ENCODE assay signal across 28 mouse cellular contexts in the genomic region with DNA sequence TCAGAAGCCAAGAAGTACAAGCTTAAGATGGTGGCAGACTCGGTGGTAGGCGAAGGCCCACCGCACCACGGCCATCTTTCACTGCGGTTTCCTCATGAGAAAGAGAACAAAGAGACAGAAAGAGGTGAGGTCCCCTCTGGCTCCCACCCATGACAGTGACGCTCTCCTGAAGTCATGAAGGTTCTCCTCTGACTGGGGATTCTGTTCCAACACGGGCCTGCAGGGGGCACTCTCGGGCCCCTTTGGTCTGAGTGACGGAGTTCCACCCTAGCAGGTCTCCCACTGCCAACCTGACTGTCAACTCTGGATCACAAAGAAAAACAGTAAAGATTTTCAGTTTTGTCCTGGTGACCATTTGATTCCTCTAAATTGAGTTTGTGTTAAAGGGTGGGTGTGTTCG.
A peak's percentile ranks its signal among the peaks of the same experiment; 100 is the strongest.
DNase-seq lines count a peak whose midpoint lies in the region; ATAC-seq and TF ChIP-seq lines count a peak whose summit lies in the region.
"Had no signal": no experiment of that assay in that cellular context is flagged by ENCODE, and none has a peak within 500 bp of the region (broad histone marks: within the 10 kb centered on the region; RNA-seq: fewer than 3 reads in every experiment).

No protein-coding gene starts in this region.

- no peak overlapping the region for H3K4me3 ChIP-seq in layer of hippocampus, adult 2 months
- H3K4me3 ChIP-seq in limb, embryonic 10.5 days: no peak overlapping the region
- H3K4me3 ChIP-seq in neural tube, embryonic 15.5 days (replicated peaks): no peak overlapping the region
- H3K4me3 ChIP-seq: embryonic facial prominence, embryonic 13.5 days; erythroblast, embryonic 14.5 days; forebrain, embryonic 12.5 days; heart, embryonic 15.5 days; limb, embryonic 12.5 days; liver, embryonic 12.5 days; megakaryocyte, embryonic 14.5 days; midbrain, embryonic 15.5 days; neural tube, embryonic 13.5 days; stomach, embryonic 15.5 days had no signal

- peak; percentile 54 for TF ChIP-seq CTCF in layer of hippocampus, adult 2 months (conservative IDR thresholded peaks at IDR 0.05)

- DNase-seq in layer of hippocampus, adult 2 months (ENCODE audit: low spot score in 2 of 2): no peak
- no peak for DNase-seq in layer of hippocampus, adult 8-10 months (ENCODE audit: low spot score in 2 of 2)
- peak; percentile 12 for DNase-seq in thymus, postnatal 25 days
- DNase-seq in thymus, adult 18-20 months: no peak
- DNase-seq in limb, embryonic 10.5 days (ENCODE audit: low spot score): peak; percentile 25
- DNase-seq in neural tube, embryonic 10.5 days (ENCODE audit: extremely low spot score, low spot score): no peak
- DNase-seq in adrenal gland, adult 8-10 months: no peak
- DNase-seq: cerebellum, adult 2 months; embryo, embryonic 11 days; gastrocnemius, postnatal 36 days; heart, postnatal 36 days; kidney, adult 18-20 months; lung, adult 2 months; right cerebral cortex, adult 18-20 months had no signal

- H3K9ac ChIP-seq in neural tube, embryonic 15.5 days (replicated peaks): no peak overlapping the region
- H3K9ac ChIP-seq: embryonic facial prominence, embryonic 13.5 days; forebrain, embryonic 12.5 days; heart, embryonic 15.5 days; hindbrain, embryonic 14.5 days; limb, embryonic 12.5 days; liver, embryonic 12.5 days; midbrain, embryonic 15.5 days; neural tube, embryonic 13.5 days; stomach, embryonic 15.5 days had no signal

- 90% methylated on average over 10 of the region's 10 CpGs for WGBS in limb, embryonic 10.5 days
- 89% methylated on average over 10 of the region's 10 CpGs for WGBS in neural tube, embryonic 15.5 days

- H3K9me3 ChIP-seq in limb, embryonic 10.5 days (replicated peaks): no peaks in the 10 kb centered on the region
- H3K9me3 ChIP-seq in neural tube, embryonic 15.5 days (replicated peaks): no peaks in the 10 kb centered on the region
- H3K9me3 ChIP-seq: embryonic facial prominence, embryonic 13.5 days; forebrain, embryonic 12.5 days; heart, embryonic 15.5 days; limb, embryonic 12.5 days; liver, embryonic 12.5 days; midbrain, embryonic 15.5 days; neural tube, embryonic 13.5 days; stomach, embryonic 15.5 days had no signal

- H3K36me3 ChIP-seq in limb, embryonic 10.5 days: no peaks in the 10 kb centered on the region
- no peaks in the 10 kb centered on the region for H3K36me3 ChIP-seq in neural tube, embryonic 15.5 days
- H3K36me3 ChIP-seq: embryonic facial prominence, embryonic 13.5 days; forebrain, embryonic 12.5 days; heart, embryonic 15.5 days; limb, embryonic 12.5 days; liver, embryonic 12.5 days; midbrain, embryonic 15.5 days; neural tube, embryonic 13.5 days; stomach, embryonic 15.5 days had no signal

- no peak for ATAC-seq in neural tube, embryonic 15.5 days (ENCODE audit: low FRiP score)
- ATAC-seq: inflammation-experienced regulatory T-cells, adult 6 months; liver, embryonic 12.5 days; midbrain, embryonic 15.5 days had no signal

- no peaks in the 10 kb centered on the region for H3K27me3 ChIP-seq in limb, embryonic 10.5 days (ENCODE audit: low read depth, poor library complexity, severe bottlenecking)
- H3K27me3 ChIP-seq in neural tube, embryonic 15.5 days (replicated peaks): no peaks in the 10 kb centered on the region
- H3K27me3 ChIP-seq: embryonic facial prominence, embryonic 13.5 days; heart, embryonic 15.5 days; limb, embryonic 12.5 days; liver, embryonic 12.5 days; midbrain, embryonic 15.5 days; neural tube, embryonic 13.5 days; stomach, embryonic 15.5 days had no signal

- H3K4me2 ChIP-seq in neural tube, embryonic 15.5 days: no peak overlapping the region
- H3K4me2 ChIP-seq: embryonic facial prominence, embryonic 13.5 days; forebrain, embryonic 12.5 days; heart, embryonic 15.5 days; hindbrain, embryonic 14.5 days; limb, embryonic 12.5 days; liver, embryonic 12.5 days; midbrain, embryonic 15.5 days; neural tube, embryonic 13.5 days; stomach, embryonic 15.5 days had no signal

- no peak overlapping the region for H3K27ac ChIP-seq in layer of hippocampus, adult 2 months
- no peak overlapping the region for H3K27ac ChIP-seq in limb, embryonic 10.5 days
- H3K27ac ChIP-seq in neural tube, embryonic 15.5 days (replicated peaks): no peak overlapping the region
- H3K27ac ChIP-seq: embryonic facial prominence, embryonic 13.5 days; forebrain, embryonic 12.5 days; heart, embryonic 15.5 days; hindbrain, embryonic 14.5 days; kidney, postnatal 0 days; limb, embryonic 12.5 days; liver, embryonic 12.5 days; midbrain, embryonic 15.5 days; neural tube, embryonic 13.5 days; stomach, embryonic 15.5 days had no signal

- peaks cover 9% of the 10 kb centered on the region for H3K4me1 ChIP-seq in limb, embryonic 10.5 days
- H3K4me1 ChIP-seq in neural tube, embryonic 15.5 days: peaks cover 7% of the 10 kb centered on the region; the same call in 1 of the 2 replicates
- H3K4me1 ChIP-seq: forebrain, embryonic 12.5 days; midbrain, embryonic 15.5 days had no signal

Comparison
In these comparisons a context has a peak if more than half of its experiments do, and no peak if none do; other contexts are left out.
1. DNase-seq: peak in thymus, postnatal 25 days (single experiment) and limb, embryonic 10.5 days (single experiment); none in layer of hippocampus, adult 2 months (0 of 2), layer of hippocampus, adult 8-10 months (0 of 2), thymus, adult 18-20 months (0 of 2), neural tube, embryonic 10.5 days (single experiment) and adrenal gland, adult 8-10 months (single experiment).